ENCODE assay signal across 9 mouse cellular contexts in genomic region chrX:140544737-140545136, GRCm38 (mm10). TPM values are rescaled to one million over a fixed set of nuclear protein-coding genes. Genes with fewer than 3 reads are reported as not detected.
DNase-seq lines count a peak whose midpoint lies in the region; ATAC-seq and TF ChIP-seq lines count a peak whose summit lies in the region.
"Had no signal": no experiment of that assay in that cellular context is flagged by ENCODE, and none has a peak within 500 bp of the region (broad histone marks: within the 10 kb centered on the region; RNA-seq: fewer than 3 reads in every experiment).

No protein-coding gene starts in this region.

- H3K27ac ChIP-seq in embryonic facial prominence, embryonic 10.5 days (replicated peaks), result no peak overlapping the region
- no peak overlapping the region for H3K27ac ChIP-seq in liver, embryonic 13.5 days
- H3K27ac ChIP-seq: lung, embryonic 15.5 days had no signal

- no peak overlapping the region for H3K9ac ChIP-seq in liver, embryonic 13.5 days
- H3K9ac ChIP-seq: lung, embryonic 15.5 days had no signal

- no peaks in the 10 kb centered on the region for H3K9me3 ChIP-seq in E14TG2a.4 (ENCODE audit: low read length)
- no peaks in the 10 kb centered on the region for H3K9me3 ChIP-seq in embryonic facial prominence, embryonic 10.5 days
- H3K9me3 ChIP-seq in liver, embryonic 13.5 days (replicated peaks), result no peaks in the 10 kb centered on the region
- H3K9me3 ChIP-seq: lung, embryonic 15.5 days had no signal

- H3K4me1 ChIP-seq in E14TG2a.4 (replicated peaks; ENCODE audit: low read depth, low read length), result peaks cover 9% of the 10 kb centered on the region; the same call in 1 of the 2 replicates
- H3K4me1 ChIP-seq in embryonic facial prominence, embryonic 10.5 days, result peaks cover 12% of the 10 kb centered on the region
- peaks cover 22% of the 10 kb centered on the region for H3K4me1 ChIP-seq in liver, embryonic 13.5 days (replicated peaks)

- peaks cover 14% of the 10 kb centered on the region; the same call in 1 of the 2 replicates for H3K27me3 ChIP-seq in E14TG2a.4 (ENCODE audit: insufficient read depth, low read length)
- H3K27me3 ChIP-seq in embryonic facial prominence, embryonic 10.5 days (replicated peaks; ENCODE audit: low read depth, poor library complexity, severe bottlenecking), result peaks cover 100% of the 10 kb centered on the region
- H3K27me3 ChIP-seq in liver, embryonic 13.5 days, result peaks cover 9% of the 10 kb centered on the region; the same call in 1 of the 2 replicates

- 38% methylated on average over 3 of the region's 3 CpGs for WGBS in embryonic facial prominence, embryonic 10.5 days
- WGBS in liver, embryonic 13.5 days (ENCODE audit: insufficient replicate concordance), result 32% methylated on average over 3 of the region's 3 CpGs

- peak; percentile 29; the same call in 1 of the 2 replicates for TF ChIP-seq CTCF in E14TG2a.4 (conservative IDR thresholded peaks at IDR 0.05; ENCODE audit: low read length)

- H3K4me2 ChIP-seq in liver, embryonic 13.5 days, result no peak overlapping the region
- H3K4me2 ChIP-seq: lung, embryonic 15.5 days had no signal

- no peaks in the 10 kb centered on the region for H3K36me3 ChIP-seq in E14TG2a.4 (ENCODE audit: insufficient read depth, low read length)
- peaks cover 13% of the 10 kb centered on the region for H3K36me3 ChIP-seq in embryonic facial prominence, embryonic 10.5 days (replicated peaks)
- 0 out of 2 replicates have a peak, but pooled peaks cover 4% of the 10 kb centered on the region for H3K36me3 ChIP-seq in liver, embryonic 13.5 days
- H3K36me3 ChIP-seq: lung, embryonic 15.5 days had no signal

- ATAC-seq in liver, embryonic 13.5 days (ENCODE audit: low read depth), result no peak

- DNase-seq in left cerebral cortex, adult 18-20 months (ENCODE audit: low spot score in 2 of 2), result peak; percentile 35 to 65
- DNase-seq in left cerebral cortex, adult 8-10 months (ENCODE audit: low spot score in 2 of 2), result no peak
- DNase-seq in ZHBTc4 (ENCODE audit: low read depth, low spot score), result peak; percentile 65
- DNase-seq in embryonic facial prominence, embryonic 10.5 days (ENCODE audit: low spot score), result peak; percentile 25
- peak; percentile 27 for DNase-seq in liver, embryonic 13.5 days
- DNase-seq in right cerebral cortex, postnatal 25 days, result peak; percentile 20
- DNase-seq in ovary, postnatal 10 days (ENCODE audit: low spot score), result no peak

- no peak overlapping the region for H3K4me3 ChIP-seq in E14TG2a.4 (replicated peaks; ENCODE audit: low read length)
- H3K4me3 ChIP-seq in embryonic facial prominence, embryonic 10.5 days, result no peak overlapping the region
- no peak overlapping the region for H3K4me3 ChIP-seq in liver, embryonic 13.5 days (replicated peaks)
- H3K4me3 ChIP-seq: lung, embryonic 15.5 days had no signal

RNA-seq across cellular contexts. Expression of gene Tsc22d3, which starts 55.7 kb away (rescaled TPM):
- total RNA-seq in left cerebral cortex, adult 18-20 months (2021), result 10 to 100 TPM; 78.5 to 97.3 TPM
- total RNA-seq in left cerebral cortex, adult 8-10 months (2022), result 10 to 100 TPM; 88.4 to 97.1 (median 92.7) TPM
- 112 and 115 TPM in 2 replicates for polyA plus RNA-seq in embryonic facial prominence, embryonic 10.5 days (2016; fragmentation: Nextera tagmentation; extraction: Ambion mirVana)
- polyA plus RNA-seq in liver, embryonic 13.5 days (2015; fragmentation: Nextera tagmentation; extraction: Ambion mirVana), result 10.9 and 13.0 TPM in 2 replicates

Comparison
In these comparisons a context has a peak if more than half of its experiments do, and no peak if none do; other contexts are left out.
1. DNase-seq: peak in left cerebral cortex, adult 18-20 months (2 of 2), ZHBTc4 (single experiment), embryonic facial prominence, embryonic 10.5 days (single experiment), liver, embryonic 13.5 days (single experiment) and right cerebral cortex, postnatal 25 days (single experiment); none in left cerebral cortex, adult 8-10 months (0 of 2) and ovary, postnatal 10 days (single experiment).